Mouse (Mus musculus): ENCODE measurements at regions not wholly inside any gene's neighbourhood (a gene's known extent, or its start where the extent isn't known, plus 50 kb on each side); places are given as distances from the start of the nearest gene placed in this dataset.

GRCm38 (mm10) chr4:124349055-124349454, 261.5 kb downstream of the 3100002H09Rik start:
- H3K9me3 ChIP-seq (replicated peaks; ENCODE audit: low read length): peaks cover 4% of the 10 kb centered on the region
- no peaks in the 10 kb centered on the region for H3K36me3 ChIP-seq (replicated peaks in 1 of 2; ENCODE audit: control insufficient read depth in 1 of 2, insufficient read depth in 1 of 2, low read length in 1 of 2)
- no peak overlapping the region for H3K9ac ChIP-seq (ENCODE audit: insufficient read depth, low read depth)
- H3K4me1 ChIP-seq (ENCODE audit: control insufficient read depth in 1 of 2, insufficient read depth in 2 of 2): no peaks in the 10 kb centered on the region
- H3K27ac ChIP-seq (ENCODE audit: insufficient read depth, low read depth): no peak overlapping the region
- H3K4me3 ChIP-seq (replicated peaks in 1 of 3; ENCODE audit: low read depth in 2 of 3, low read length in 2 of 3, poor library complexity in 1 of 3): no peak overlapping the region
- in situ Hi-C loops (cut with MboI; ENCODE audit: low pct_ligation_motif_present, low pct_unique_long_range_greater_than_20kb, low sequenced_read_pairs) (no loop called here), dilution Hi-C loops (cut with MboI; ENCODE audit: extremely low pct_ligation_motif_present, extremely low pct_unique_long_range_greater_than_20kb, low sequenced_read_pairs) (no loop called here)
- H3K79me2 ChIP-seq (replicated peaks; ENCODE audit: control insufficient read depth, extremely low read depth, insufficient read depth, poor library complexity, severe bottlenecking): no peaks in the 10 kb centered on the region
- no peak overlapping the region for H3K4me2 ChIP-seq (ENCODE audit: insufficient read depth, low read depth, poor library complexity, severe bottlenecking)
- DNase-seq (ENCODE audit: extremely low read depth): no peak
- H3K27me3 ChIP-seq (replicated peaks): peaks cover 65% of the 10 kb centered on the region
- TF ChIP-seq MXI1 (IDR thresholded peaks at IDR 0.05; ENCODE audit: low read depth, low read length) (no peak), POLR2A (IDR thresholded peaks at IDR 0.05; ENCODE audit: low read depth, low read length) (no peak), GABPA (IDR thresholded peaks at IDR 0.05; ENCODE audit: insufficient replicate concordance, low read depth, low read length) (no peak), SIN3A (IDR thresholded peaks at IDR 0.05; ENCODE audit: low read length) (no peak), HCFC1 (IDR thresholded peaks at IDR 0.05; ENCODE audit: low read depth, low read length) (no peak), NELFE (IDR thresholded peaks at IDR 0.05; ENCODE audit: low read depth, low read length) (no peak), POLR2AphosphoS2 (IDR thresholded peaks at IDR 0.05; ENCODE audit: low read depth, low read length) (no peak), ZMIZ1 (IDR thresholded peaks at IDR 0.05; ENCODE audit: low read depth, low read length) (no peak), JUND (conservative IDR thresholded peaks at IDR 0.05; ENCODE audit: low read depth, low read length) (no peak), KAT2A (IDR thresholded peaks at IDR 0.05; ENCODE audit: insufficient replicate concordance, low read length) (no peak), E2F4 (IDR thresholded peaks at IDR 0.05; ENCODE audit: insufficient replicate concordance, low read depth, low read length) (no peak), ELF1 (IDR thresholded peaks at IDR 0.05; ENCODE audit: low read depth, low read length) (no peak), MAFK (IDR thresholded peaks at IDR 0.05; ENCODE audit: insufficient replicate concordance, low read length) (no peak), BHLHE40 (IDR thresholded peaks at IDR 0.05; ENCODE audit: low read depth, low read length) (no peak), TCF12 (IDR thresholded peaks at IDR 0.05; ENCODE audit: low read depth, low read length) (no peak), CHD1 (IDR thresholded peaks at IDR 0.05; ENCODE audit: low read depth, low read length) (no peak), UBTF (IDR thresholded peaks at IDR 0.05; ENCODE audit: low read depth, low read length) (no peak), MAX (IDR thresholded peaks at IDR 0.05; ENCODE audit: low read length) (no peak), MEF2A (IDR thresholded peaks at IDR 0.05; ENCODE audit: borderline replicate concordance, low read depth, low read length) (no peak)

GRCm38 (mm10) chr4:124340073-124340472, 270.5 kb downstream of the 3100002H09Rik start:
- Histone ChIP-seq H3K4me2 (ENCODE audit: insufficient read depth, low read depth, poor library complexity, severe bottlenecking) (no peak overlapping the region), H3K9ac (ENCODE audit: insufficient read depth, low read depth) (no peak overlapping the region), H3K79me2 (replicated peaks; ENCODE audit: control insufficient read depth, extremely low read depth, insufficient read depth, poor library complexity, severe bottlenecking) (no peaks in the 10 kb centered on the region), H3K27me3 (replicated peaks) (peaks cover 40% of the 10 kb centered on the region), H3K4me1 (ENCODE audit: control insufficient read depth in 1 of 2, insufficient read depth in 2 of 2) (no peaks in the 10 kb centered on the region), H3K4me3 (replicated peaks in 1 of 3; ENCODE audit: low read depth in 2 of 3, low read length in 2 of 3, poor library complexity in 1 of 3) (no peak overlapping the region), H3K27ac (ENCODE audit: insufficient read depth, low read depth) (no peak overlapping the region), H3K36me3 (replicated peaks in 1 of 2; ENCODE audit: control insufficient read depth in 1 of 2, insufficient read depth in 1 of 2, low read length in 1 of 2) (no peaks in the 10 kb centered on the region), H3K9me3 (replicated peaks; ENCODE audit: low read length) (peaks cover 16% of the 10 kb centered on the region)
- DNase-seq (ENCODE audit: extremely low read depth): no peak
- in situ Hi-C loops (cut with MboI; ENCODE audit: low pct_ligation_motif_present, low pct_unique_long_range_greater_than_20kb, low sequenced_read_pairs): no loop called here
- TF ChIP-seq TBP (conservative IDR thresholded peaks at IDR 0.05; ENCODE audit: low read depth, low read length) (no peak), PAX5 (IDR thresholded peaks at IDR 0.05; ENCODE audit: low read length) (no peak), ZC3H11A (IDR thresholded peaks at IDR 0.05; ENCODE audit: low read depth, low read length) (no peak), ZMIZ1 (IDR thresholded peaks at IDR 0.05; ENCODE audit: low read depth, low read length) (no peak), NELFE (IDR thresholded peaks at IDR 0.05; ENCODE audit: low read depth, low read length) (no peak), SIN3A (IDR thresholded peaks at IDR 0.05; ENCODE audit: low read length) (no peak), JUND (conservative IDR thresholded peaks at IDR 0.05; ENCODE audit: low read depth, low read length) (no peak), USF2 (conservative IDR thresholded peaks at IDR 0.05; ENCODE audit: low read depth, low read length) (no peak), RAD21 (IDR thresholded peaks at IDR 0.05; ENCODE audit: low read depth, low read length) (no peak), MAX (IDR thresholded peaks at IDR 0.05; ENCODE audit: low read length) (no peak)
- dilution Hi-C loops (cut with MboI; ENCODE audit: extremely low pct_ligation_motif_present, extremely low pct_unique_long_range_greater_than_20kb, low sequenced_read_pairs): no loop called here

Data from CH12.LX (cell line).